Mouse (Mus musculus) spleen, postnatal 4 days (tissue): Measurements from ENCODE around the gene Hbs1l.
"Not testable (repeated sequence)": the region's sequence is repeated elsewhere in the genome, so short reads cannot be mapped to it uniquely, and the experiment has no call there.

Experiments
- DNase-seq, 2 experiments: peaks; one replicate each; pipeline ENCODE4 v3.0.0; 2022; ENCODE audit warnings: low spot score in 2 of 2

The Hbs1l gene

DNA sequence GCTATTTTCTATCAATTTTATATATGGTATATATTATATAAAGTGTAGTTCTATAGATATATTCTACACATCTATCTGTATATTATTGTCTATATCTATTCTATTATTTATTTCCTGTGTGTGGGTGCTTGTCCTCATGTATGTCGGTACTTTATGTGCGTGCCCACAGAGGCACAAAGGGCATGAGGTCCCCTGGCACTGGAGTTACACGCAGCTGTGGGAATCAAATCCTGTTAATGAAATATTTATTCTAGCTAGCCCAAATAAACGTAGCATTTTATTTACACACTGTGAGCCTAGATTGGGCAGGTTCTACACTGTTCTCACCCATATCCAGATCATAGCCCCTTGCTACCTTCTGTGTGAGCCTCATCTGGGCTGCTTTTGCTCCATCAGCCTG, 63.3 kb downstream of the Hbs1l start:
- no peak for DNase-seq

DNA sequence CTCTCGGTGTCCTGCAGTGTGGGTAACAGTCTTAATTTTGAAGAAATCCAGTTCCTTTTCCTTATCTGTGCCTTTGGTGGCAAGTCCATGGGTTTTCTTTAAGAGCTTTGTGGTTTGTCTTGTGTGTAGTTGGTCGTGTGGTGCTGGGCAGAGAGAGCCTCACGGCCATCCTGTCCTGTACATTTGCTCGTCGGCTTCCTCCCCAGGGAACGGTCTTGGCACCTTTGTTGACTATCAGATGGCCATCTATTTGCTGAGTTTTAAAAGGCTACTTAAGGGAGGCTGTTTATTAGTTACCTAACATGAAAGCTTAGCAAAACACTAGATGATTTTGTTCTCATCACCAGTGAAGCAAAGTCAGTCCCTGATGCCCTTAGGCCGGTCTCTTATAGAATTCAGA, 66.1 kb downstream of the Hbs1l start:
- DNase-seq = no peak

DNA sequence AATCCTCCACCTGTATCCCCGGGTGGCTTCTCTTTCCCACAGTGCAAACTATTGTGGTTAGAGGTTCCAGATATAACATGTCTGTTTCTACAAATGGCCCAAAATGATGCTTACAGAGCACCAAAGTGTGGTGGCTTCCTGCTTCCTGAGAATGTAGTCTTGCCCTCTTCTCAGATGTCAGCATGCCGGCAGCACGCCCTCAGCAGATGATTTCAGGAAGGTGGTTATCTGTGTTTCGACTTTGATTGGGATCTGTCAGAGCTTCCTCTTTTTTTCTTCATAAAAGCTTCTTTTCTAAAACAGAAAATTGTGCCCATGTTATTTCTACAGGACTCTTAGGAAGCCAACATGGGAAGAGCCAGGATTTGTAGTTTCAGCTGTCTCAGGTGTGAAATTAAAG, 67.5 kb downstream of the Hbs1l start:
- DNase-seq = no peak

DNA sequence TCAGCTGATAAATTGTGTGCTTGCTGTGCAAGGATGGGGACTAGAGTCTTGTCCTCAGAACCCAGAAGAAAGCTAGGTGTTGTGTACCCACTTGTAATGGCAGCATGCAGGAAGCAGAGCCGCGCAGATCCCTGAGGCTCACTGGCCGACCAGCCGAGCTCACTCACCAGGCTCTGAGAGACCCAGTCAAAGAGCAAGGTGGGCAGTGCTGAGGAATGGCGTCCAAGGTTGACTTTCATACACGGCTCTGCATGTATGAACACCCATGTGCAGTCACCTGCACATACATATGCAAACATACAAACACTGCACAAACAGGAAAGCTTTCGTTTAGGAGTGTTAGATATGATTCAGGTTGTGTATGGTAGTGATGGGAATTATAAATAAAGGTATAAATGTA, 69.2 kb downstream of the Hbs1l start:
- no peak for DNase-seq

DNA sequence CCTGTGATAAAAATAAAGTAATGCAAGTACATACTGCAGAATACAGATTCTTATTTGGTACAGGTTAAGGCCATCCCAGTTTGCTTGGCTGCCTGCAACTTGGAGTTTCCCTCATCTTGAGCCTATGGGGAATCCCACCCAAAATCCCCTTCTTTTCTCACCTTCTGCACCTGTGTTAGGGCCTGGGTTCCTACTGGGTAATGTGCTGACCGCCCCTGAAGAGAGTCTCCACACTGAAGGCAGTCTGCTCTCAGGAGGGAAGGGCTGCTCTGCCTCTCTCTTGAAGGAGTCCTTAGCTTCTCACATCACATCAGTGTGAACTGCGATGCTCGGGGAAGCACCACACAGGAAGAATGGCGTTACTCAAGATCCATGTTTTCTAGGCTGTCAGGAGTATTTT, 70.1 kb downstream of the Hbs1l start:
- DNase-seq = no peak

DNA sequence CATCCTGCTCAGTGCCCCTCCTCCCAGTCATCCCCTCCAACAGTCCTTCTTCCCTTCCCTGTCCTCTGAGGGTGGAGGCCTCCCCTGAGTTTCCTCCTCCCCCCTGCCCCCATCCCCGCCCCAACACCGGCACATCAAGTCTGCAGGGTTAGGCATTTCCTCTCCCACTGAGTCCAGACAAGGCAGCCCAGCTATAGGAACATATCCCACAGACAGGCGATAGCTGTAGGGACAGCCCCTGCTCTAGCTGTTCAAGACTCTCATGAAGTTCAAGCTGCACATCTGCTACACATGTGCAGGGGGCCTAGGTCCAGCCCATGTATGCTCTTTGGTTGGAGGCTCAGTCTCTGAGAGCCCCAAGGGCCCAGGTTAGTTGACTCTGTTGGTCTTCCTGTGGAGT, 70.7 kb downstream of the Hbs1l start:
- no peak for DNase-seq

DNA sequence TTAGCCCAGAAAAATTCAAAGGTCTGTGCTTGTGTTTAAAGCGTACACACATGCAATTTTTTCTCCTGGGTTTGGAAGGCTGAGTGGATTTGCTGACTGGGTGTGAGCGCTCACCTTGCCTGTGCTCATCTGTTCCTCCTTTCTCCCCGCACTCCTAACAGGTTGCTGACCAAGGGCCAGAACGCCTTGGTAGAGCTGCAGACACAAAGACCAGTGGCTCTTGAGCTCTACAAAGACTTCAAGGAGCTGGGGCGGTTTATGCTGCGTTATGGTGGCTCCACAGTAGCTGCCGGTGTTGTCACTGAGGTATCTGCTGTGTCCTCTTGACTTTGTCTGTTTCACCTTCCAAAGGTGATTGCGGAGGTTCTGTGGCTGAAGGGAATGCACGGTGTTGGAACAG, 71.7 kb downstream of the Hbs1l start:
- no peak for DNase-seq

DNA sequence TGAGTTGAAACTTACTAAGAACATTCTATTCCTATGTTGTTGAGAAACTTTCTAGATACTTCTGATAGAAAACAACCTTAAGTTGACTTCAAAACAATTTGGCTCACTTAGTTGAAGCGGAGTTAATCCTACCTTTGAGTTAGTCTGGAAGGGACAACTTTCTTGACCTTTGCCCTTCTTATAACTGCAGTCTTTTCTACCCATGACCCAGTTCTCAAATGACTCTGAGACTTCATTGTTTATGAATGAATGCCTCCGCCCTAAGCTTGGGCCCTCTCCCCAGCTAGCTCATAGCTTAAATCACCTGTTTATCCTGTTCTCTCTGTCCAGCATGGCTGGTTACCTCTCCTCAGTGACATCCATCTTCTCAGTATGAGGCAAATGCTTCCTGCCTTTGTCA, 73.8 kb downstream of the Hbs1l start:
- DNase-seq = no peak

DNA sequence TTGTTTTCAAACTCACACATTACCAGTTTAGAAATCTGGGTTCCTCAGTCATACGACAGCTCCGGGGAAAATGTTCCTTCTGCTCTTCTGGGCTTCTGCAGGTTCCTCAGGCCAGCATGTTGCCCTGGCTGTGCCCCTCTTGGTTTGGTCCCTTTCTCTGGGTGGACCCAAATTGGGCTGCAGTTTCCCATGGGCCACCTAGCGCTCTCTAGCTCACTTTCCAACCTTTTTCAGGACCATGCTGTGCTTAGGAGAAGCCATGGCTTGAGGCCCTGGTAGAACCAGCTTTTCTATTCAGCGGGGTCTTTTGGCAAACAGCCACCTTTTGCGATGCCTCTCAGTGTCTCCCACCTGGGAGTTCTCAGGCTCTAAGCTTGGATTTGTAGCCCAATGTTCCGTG, 76.5 kb downstream of the Hbs1l start:
- DNase-seq = no peak

DNA sequence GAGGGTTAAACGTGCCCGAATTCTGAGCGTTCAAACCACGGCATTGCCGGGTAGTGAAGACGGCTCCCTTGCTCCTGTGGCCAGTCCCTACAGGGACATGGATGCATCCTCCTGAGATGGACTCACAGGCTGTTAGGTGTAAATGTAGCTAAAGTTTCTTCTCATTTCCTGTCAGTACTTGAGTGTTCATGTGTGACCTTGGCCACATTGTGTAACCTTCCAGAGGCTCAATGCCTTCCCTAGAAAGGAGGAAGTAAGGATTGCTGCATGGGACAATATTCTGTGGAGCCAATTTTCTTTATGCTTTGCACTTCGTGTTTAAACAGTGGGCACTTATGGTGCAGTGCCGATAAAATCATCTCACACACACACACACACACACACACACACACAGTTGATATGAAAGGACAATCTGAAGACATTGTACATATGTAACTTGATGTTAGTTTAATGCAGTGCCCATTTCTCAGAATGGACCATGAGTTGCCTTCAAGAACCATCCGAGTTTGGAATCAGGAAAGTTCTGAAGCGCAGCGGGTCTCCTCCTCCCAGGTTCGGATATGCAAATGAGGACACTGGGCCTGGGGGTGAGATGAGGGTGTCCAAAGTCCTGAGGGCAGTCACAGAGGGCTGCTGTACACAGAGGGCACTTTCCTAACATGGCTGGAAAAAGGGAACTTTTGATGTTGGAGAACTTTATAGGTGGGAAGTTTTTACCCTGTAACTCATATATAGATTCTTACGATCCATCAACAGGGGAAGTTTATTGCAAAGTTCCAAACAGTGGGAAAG, 81.1 kb downstream of the Hbs1l start, which contains the start of gene Aldh8a1:
Gene Aldh8a1, plus strand, starts transcription at position 610 of the 792 bp plus-strand sequence.
- DNase-seq = no peak

DNA sequence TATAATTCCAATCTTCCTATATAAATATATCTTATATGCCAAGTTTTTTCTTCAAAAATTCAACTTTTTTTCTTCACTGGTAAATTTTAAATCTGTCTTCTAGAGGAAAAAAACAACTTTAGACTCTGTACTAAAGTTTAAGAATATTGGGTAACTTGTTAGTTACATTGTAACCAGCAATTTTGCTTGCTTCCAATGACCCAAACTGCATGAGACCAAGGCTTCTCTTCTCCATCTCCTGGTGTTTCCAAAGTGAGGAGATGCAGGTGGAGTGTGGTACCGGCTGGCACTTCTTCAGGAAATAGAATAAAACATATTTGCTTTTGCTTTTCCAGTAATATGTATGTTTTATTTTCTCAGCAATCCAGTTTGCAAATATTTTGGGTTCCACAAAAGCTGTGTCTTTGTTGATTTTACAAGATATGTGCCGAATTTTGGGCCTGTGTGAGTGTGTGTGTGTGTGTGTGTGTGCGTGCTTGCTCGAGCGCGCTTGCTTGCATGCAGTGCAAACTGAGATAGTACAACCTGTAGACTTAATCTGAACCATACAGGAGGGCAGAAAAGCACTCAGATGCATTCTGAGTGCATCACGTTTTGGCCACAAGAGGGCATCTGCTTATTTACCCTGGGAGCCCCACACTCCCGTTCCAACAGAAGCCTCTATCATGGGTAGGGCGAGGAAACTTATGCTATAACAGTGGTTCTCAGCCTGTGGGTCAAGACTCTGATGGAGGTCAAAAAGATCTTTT, 82.6 kb downstream of the Hbs1l start:
- DNase-seq = peak in 1 of 2 experiments; percentile 37

DNA sequence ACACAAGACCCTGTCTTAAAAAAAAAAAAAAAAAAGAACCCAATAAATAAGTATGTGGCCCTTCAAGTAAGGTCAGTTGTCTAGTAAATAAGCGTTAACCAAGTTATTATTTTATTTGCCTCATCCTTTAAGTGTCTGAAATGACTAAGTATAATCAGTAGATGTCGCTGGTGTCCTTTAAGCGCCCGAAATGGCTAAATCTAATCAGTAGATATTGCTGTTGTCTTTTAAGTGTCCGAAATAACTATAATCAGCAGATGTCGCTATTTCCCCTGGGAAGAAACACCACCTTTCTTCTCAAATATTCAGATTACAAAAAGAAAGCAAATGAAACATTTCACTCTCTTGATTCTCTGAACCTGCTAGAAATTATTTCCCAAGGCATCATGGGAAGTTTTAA, 87.1 kb downstream of the Hbs1l start:
- no peak for DNase-seq

DNA sequence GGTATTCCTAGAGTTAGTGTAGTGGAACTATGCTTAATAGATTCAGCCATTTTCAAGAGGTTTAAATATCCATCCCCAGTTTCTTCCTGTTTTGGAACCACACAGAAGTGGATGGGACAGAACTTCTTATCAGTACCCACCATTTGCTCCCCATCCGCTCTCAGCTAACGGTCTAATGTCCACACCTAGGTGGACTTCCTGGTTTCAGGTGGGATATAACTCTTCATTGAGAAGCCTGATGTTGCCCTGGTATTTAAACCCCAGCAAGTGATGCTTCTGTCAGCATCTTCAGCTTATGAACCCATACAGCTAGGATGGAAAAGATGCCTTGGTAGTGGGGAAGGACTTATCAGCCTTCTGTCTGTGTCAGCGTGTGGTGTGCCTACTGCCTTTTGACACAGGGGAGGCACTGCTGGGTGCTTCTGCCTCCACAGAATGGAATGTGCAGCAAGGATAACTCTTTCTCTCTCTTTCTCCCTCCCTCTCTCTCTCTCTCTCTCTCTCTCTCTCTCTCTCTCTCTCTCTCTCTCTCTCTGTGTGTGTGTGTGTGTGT, 89.4 kb downstream of the Hbs1l start:
- DNase-seq = no peak

DNA sequence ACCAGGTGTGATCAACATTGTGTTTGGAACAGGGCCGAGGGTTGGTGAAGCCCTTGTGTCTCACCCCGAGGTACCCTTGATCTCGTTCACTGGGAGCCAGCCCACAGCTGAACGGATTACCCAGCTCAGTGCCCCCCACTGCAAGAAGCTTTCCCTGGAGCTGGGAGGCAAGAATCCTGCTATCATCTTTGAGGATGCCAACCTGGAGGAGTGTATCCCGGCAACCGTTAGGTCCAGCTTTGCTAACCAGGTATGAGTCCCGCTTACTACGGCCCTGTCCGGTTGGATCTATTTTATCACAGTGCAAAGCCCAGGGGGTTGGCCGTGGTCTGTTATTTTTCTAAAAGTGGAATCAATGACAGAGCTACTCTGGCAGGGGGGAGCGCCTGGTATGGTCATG, 93.3 kb downstream of the Hbs1l start:
- no peak for DNase-seq

DNA sequence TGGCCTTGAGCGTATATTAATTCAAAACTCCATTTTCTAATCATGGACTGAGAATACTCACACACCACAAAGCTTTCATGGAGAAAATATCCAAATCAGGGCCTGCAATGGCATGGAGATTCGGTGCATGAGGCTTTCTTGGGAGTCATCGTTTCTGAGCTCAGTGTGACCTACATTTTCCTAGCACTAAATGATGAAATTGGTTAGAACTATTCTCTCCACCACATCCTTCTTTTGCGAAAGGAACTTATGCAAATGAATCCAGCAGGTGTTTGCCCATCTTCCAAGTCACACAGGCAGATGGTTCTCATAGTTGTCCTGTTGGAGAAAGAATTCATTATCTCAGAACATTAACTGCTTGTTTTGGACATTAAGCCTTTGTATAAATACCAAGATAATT, 94.7 kb downstream of the Hbs1l start:
- no peak for DNase-seq

DNA sequence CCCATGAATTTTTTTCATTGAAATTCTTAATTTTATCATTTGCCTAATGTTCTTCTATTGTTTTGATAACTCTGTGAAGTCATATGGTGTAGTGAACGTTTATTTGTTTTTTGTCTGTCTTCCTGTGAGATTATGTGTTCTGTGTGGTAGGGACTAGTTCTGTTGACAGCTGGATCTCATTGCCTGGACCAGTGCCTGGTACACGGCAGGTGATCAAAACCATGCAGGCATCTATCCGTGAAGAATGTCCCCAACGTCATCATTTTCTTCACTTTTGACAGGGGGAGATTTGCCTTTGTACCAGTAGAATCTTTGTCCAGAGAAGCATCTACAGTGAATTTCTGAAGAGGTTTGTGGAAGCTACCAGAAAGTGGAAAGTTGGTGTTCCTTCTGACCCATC, 95.5 kb downstream of the Hbs1l start:
- DNase-seq = no peak

DNA sequence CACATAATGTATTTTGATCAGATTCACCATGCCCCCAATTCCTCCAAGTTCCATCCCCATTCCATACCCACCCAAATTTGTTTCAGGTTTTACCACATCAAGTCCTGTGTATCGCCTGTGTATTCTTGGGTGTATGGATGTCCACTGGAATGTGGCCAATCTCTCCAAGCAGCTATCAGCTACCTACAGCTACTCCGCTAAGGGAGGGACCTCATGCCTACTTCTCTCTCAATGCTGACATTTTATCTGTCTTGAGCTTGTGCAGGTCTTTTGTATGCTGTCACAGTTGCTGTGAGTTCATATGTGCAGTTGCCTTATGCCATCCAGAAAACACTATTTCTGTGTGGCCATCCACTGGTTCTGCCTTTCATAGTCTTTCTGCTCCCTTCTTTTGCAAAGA, 97.6 kb downstream of the Hbs1l start:
- no peak for DNase-seq

DNA sequence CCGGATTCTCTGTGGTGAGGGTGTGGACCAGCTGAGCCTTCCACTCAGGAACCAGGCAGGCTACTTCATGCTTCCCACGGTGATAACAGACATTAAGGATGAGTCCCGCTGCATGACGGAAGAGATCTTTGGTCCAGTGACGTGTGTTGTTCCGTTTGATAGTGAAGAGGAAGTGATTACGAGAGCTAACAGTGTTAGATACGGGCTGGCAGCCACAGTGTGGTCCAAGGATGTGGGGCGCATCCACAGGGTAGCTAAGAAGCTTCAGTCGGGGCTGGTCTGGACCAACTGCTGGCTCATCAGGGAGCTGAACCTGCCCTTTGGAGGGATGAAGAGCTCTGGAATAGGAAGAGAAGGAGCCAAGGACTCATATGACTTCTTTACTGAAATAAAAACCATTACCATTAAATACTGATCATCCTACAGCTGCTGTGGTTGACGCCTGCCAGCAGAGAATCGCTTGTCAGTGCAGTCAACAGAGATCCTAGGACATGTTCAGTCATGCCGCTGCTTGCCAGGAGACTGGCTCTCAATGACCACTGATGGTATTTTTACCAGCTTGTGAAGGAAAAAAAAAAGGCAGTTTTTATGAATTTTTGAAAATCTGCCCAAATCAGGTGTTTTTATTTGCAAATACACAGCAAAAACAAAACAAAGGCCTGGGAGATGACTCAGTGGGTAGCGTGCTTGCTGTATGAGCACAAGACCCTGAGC, 99.8 kb downstream of the Hbs1l start:
- DNase-seq = no peak

DNA sequence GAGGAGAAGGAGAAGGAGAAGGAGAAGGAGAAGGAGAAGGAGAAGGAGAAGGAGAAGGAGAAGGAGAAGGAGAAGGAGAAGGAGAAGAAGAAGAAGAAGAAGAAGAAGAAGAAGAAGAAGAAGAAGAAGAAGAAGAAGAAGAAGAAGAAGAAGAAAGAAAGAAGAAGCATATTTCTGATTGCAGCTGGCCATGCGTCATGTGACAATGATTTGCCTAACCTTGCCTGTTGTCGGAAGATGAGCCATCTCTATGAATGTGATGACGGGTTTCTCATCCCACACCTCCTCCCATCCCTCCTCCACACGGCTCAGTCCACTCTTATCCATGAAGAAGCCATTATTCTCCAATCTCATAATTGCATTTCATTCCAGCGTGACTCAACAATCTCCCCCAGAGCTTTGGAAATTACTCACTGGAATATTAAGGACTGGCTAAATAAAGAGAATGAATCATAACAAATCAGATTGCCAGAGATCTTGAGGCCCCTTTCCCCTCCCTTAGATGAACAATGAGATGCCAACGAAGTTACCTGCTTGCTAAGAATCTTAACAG, 103.2 kb downstream of the Hbs1l start:
- not testable (repeated sequence) for DNase-seq

DNA sequence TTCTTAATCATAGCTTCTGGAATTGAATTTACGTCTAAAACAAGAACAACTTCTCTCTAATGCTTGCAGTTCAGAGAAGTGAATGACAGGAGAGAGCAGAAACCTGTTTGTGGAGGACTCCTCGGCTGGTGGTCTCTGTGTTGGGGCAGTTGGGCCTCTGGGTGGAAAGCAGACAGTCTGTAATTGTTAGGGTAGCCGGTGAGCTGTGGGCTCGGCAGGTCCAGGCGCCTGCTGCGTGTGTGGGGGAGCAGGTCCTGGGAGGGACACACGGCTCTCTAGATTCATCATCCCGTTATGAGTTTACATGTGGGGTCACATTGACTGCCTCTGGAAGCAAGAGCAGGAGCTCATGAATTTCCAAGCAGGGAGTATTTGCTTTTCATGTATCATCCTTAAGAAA, 103.8 kb downstream of the Hbs1l start:
- no peak for DNase-seq

DNA sequence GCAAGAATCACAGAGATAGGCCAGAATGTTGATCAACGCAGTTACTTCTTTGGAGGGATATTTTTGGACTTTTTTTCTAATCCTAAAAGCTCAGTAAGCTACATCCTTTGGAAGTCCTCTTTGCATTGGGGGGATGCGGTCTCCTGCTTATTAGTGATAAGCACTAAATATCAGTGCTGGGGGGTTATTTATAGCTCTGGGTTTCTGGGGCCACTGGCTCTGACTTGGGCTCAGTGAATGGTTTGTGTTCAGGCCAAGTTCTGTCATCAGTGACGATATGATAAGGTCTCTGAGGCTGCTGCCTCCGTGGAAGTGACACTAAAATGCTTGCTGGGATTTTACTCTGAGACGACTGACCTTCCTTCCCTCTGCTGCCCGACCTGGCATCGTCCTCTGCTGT, 104.3 kb downstream of the Hbs1l start:
- DNase-seq = no peak

DNA sequence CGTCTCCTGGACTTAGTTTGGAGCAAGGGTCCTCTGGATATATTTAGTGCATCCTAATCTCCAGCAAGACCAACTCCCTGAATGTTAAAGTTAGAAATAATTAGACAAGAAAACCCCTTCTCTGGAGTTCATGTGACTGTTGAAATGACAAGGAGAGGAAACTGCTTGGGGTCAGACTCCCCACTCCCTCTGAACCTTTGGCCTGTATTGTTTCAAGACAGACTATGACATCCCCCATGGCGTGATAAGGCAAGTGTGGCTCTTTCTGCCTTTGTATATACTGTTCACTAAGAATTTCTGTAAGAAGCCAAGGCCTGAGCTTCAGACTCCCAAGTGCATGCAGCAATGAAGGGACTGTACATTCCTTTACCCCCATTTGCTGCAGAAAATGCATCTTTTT, 104.7 kb downstream of the Hbs1l start:
- DNase-seq = no peak
